Mouse (Mus musculus) c-Kit-positive CD71-positive TER-119-negative erythroid progenitor cells, embryonic 14.5 days (primary cell): ENCODE measurements at regions not wholly inside any gene's neighbourhood (a gene's known extent, or its start where the extent isn't known, plus 50 kb on each side); places are given as distances from the start of the nearest gene placed in this dataset.

ENCODE experiments used
- DNase-seq: peaks from one replicate; pipeline ENCODE4 v3.0.0-alpha.2; 2013; ENCODE audit warnings: low read depth

GRCm38 (mm10) chr4:142860441-142860840 lies 352.4 kb downstream of the Prdm2 start:
- no peak for DNase-seq

- DNase-seq, result no peak
These were observed 356.2 kb downstream of the Prdm2 start for GRCm38 (mm10) chr4:142856626-142857025.

DNA sequence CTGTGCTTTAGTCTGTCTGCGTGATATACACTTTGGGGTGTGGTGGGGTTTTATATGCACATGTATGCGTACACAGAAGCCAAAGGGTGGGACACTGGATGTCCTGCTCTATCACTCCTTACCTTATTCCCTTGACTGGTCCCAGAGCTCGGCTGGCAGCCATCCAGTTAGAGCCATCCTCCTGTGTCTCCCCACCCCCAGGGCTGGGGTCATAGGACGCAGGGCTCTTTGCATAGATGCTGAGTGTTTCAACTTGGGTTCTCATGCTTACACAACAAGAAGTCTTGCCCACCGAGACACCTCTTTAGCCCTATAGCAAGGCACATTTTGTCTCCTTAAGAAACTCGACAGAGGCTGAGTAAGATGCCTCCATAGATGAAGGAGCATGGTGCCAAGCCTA lies 357.2 kb downstream of the Prdm2 start:
- no peak for DNase-seq

- DNase-seq, result no peak
These were observed 358.9 kb downstream of the Prdm2 start for GRCm38 (mm10) chr4:142853924-142854323.

DNA sequence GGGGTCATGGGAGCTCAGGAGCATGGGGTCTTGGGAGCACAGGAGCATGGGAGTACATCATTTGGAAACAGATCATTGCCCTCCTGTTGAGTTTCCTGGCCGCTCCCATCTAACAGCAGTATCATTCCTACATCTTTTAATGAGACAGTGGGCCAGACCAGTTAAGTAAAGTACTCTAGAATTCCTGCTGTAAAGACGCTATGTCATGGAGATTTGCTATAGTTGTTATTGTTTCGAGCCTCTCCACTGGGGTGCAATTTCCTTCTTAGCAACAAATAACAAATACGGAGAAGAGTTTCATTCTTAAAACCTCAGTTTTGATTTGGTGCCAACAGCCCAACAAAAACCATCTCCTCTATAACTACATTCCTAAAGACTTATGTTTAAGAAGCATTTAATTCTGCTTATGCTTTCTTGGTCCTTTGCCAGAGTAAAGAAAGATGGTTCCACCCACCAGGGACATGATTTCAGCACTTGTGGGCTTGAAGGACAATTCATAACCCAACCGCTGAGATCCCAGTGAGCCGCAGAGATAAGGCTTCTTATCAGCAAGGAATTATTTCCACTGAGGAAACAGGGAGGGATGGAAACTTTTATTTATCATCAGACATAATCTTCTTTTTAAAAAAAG lies 367.6 kb downstream of the Prdm2 start:
- no peak for DNase-seq

- no peak for DNase-seq
These were observed 373.3 kb downstream of the Prdm2 start for GRCm38 (mm10) chr4:142839540-142839939.

- no peak for DNase-seq
These were observed 374.3 kb downstream of the Prdm2 start for GRCm38 (mm10) chr4:142838363-142838964.

- DNase-seq, result no peak
These were observed 375.2 kb downstream of the Prdm2 start for GRCm38 (mm10) chr4:142837636-142838035.

DNA sequence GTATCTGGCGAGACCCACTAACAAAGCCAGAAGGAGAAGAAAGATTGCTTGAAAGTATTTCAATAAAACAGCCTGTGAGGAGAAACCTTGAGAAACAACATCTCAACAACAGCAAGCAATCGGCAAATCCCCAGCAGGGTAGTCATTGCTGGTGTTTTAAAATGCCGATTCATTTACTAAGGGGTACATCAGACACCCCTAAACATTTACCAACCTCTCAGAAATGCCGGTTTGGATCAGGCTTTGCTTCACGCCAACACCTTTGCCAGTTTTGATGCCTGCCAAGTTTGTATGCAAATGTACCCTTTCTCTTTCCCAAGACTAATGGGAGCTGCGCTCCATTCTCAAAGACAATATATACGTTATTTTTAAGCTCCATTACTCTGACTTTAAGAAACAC lies 383.1 kb downstream of the Prdm2 start:
- no peak for DNase-seq

- no peak for DNase-seq
These were observed 383.8 kb downstream of the Prdm2 start for GRCm38 (mm10) chr4:142828969-142829368.

GRCm38 (mm10) chr4:142826250-142826893 lies 386.4 kb downstream of the Prdm2 start:
- no peak for DNase-seq

GRCm38 (mm10) chr4:142825786-142826185 lies 387.0 kb downstream of the Prdm2 start:
- DNase-seq, result no peak

GRCm38 (mm10) chr4:142818440-142818839 lies 394.4 kb downstream of the Prdm2 start:
- no peak for DNase-seq

- no peak for DNase-seq
These were observed 395.8 kb downstream of the Prdm2 start for GRCm38 (mm10) chr4:142816986-142817385.

- DNase-seq, result no peak
These were observed 409.0 kb downstream of the Prdm2 start for GRCm38 (mm10) chr4:142803819-142804218.

DNA sequence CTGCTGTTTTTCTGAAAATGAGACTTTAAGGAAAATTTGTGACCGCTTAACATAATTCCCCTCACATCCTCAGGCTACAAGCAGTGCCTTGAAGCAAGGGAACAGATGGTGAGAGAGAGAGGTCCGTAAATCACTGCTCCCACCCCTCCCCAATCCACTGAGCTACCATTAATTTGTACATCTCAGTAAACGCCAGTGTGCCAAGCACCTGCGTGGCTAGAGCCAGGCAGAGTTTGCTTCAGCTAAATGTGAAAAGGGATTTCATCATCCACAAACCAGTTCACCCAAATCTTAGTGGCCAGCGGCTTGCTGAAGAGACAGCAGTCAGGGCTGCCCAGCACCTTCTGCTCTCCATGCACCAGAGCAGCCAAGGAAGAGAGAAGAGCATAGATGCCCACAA lies 413.5 kb downstream of the Prdm2 start:
- DNase-seq, result no peak

GRCm38 (mm10) chr4:142798834-142799233 lies 414.0 kb downstream of the Prdm2 start:
- DNase-seq, result no peak

DNA sequence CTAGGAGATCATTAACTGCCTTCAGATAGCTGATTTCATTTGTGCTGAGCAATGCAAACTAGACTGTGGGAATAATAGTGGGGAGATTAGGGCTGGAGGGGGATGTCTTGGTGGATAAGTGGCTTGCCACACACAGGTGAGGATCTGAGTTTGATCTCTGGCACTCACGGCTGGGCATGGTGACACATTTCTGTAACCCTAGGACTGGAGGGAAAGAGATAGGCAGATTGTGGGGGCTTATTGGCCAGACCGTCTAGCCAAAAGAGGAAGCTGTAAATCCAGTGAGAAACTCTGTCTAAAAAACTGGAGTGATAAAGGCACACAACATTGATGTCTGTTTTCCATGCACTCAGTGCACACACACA lies 420.2 kb downstream of the Prdm2 start:
- DNase-seq, result no peak

GRCm38 (mm10) chr4:142791823-142792605 lies 420.8 kb downstream of the Prdm2 start:
- DNase-seq, result no peak

GRCm38 (mm10) chr4:142789048-142789447 lies 423.7 kb downstream of the Prdm2 start:
- DNase-seq, result no peak

DNA sequence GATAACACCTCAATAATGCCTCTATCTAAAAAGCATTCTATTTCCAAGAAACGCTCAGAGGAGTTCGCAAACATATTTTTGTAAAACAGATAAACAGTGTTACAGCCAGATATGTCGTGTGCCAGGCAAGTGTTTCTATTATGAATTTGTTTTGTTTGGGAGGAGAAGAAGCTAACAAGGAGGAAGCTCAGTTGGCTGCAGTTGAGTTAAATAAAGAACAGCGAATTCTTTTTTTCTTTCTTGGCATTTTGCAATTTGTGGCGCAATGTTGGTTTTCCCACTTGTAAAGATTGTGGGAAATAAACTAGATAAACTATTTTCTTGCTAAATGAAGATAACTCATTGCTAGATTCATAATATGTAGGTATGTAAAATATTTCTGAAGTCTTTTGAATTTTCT lies 427.4 kb downstream of the Prdm2 start:
- DNase-seq, result no peak

DNA sequence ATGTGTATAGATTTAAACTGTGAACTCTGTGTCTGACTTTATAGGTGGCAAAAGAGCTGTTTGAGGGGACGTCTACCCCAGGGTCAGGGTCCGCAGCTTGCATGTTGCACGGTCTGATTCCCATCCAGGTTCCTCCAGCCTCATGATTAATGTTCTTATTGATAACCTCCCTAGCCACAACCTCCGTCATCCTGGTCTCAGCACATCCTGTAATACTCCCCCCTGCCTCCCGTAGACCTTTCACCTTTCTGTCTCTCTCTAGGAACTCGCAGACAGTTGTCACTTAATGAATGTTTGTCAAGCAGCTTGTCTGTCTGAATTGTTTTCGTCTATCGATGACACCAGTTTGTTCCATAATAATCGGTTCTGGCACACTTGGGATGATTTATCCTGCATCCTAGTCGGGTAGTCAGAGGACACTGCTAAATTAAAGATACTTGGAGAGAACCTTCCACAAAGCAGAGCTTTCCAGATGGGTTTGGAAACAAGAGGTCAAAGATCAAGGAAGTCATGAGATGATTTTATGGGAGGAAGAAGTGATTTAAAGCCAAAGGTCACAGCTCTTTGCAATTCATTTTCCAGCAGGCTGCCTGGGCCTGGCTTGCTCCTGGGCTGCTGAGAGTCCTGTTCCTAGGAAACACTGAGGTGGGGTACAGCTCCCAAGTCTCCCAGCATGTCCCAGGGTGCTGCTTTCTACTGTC lies 435.9 kb downstream of the Prdm2 start:
- no peak for DNase-seq
